ENCODE assay signal across 20 mouse cellular contexts in the genomic region with DNA sequence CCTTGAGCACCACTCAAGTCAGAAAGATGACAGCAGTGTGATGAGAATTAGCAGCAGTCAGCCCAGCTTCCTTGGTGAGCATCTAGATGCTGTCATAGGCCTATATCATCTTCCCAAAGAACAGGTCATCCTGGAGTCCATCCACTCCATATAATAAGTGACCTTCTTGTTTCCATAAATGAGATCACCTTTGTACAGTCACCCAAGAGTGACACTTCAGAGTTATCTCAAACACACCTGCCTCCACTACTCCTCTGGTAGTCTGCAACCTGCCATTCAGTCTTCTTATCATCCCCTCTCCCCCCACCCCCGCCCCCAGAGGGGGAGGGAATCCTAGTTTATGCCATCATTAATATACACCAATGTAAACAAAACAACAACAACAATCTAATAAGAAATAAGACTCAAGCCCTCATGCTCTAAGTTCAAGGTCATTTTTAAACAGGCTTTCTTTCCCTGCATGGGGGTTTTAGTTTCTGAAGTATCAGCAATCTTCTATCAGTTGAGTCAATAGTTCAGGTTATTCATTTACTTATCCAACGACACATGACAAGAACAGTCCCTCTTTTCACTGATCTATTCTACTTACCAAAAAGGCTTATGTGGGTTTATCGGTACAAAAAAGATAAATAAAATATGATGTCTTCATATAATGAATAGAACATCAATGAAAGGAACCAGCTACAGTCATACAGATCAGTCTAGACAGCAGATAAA.
A peak's percentile ranks its signal among the peaks of the same experiment; 100 is the strongest.
DNase-seq lines count a peak whose midpoint lies in the region; ATAC-seq and TF ChIP-seq lines count a peak whose summit lies in the region.
"Had no signal": no experiment of that assay in that cellular context is flagged by ENCODE, and none has a peak within 500 bp of the region (broad histone marks: within the 10 kb centered on the region; RNA-seq: fewer than 3 reads in every experiment).

No protein-coding gene starts in this region.

- H3K4me3 ChIP-seq in intestine, embryonic 15.5 days (replicated peaks) = no peak overlapping the region
- H3K4me3 ChIP-seq in intestine, postnatal 0 days (ENCODE audit: low read depth, low read length) = no peak overlapping the region
- no peak overlapping the region for H3K4me3 ChIP-seq in forebrain, embryonic 13.5 days
- H3K4me3 ChIP-seq: embryonic facial prominence, embryonic 10.5 days; embryonic facial prominence, embryonic 12.5 days; forebrain, embryonic 10.5 days; forebrain, embryonic 12.5 days; forebrain, embryonic 15.5 days had no signal

- no peak overlapping the region for H3K4me2 ChIP-seq in intestine, embryonic 15.5 days (replicated peaks)
- H3K4me2 ChIP-seq in intestine, postnatal 0 days (replicated peaks; ENCODE audit: low read depth) = no peak overlapping the region
- no peak overlapping the region for H3K4me2 ChIP-seq in forebrain, embryonic 13.5 days
- H3K4me2 ChIP-seq: embryonic facial prominence, embryonic 12.5 days; forebrain, embryonic 12.5 days; forebrain, embryonic 15.5 days had no signal

- H3K9me3 ChIP-seq in intestine, embryonic 15.5 days = no peaks in the 10 kb centered on the region
- no peaks in the 10 kb centered on the region for H3K9me3 ChIP-seq in intestine, postnatal 0 days (ENCODE audit: control insufficient read depth)
- no peaks in the 10 kb centered on the region for H3K9me3 ChIP-seq in forebrain, embryonic 13.5 days (replicated peaks)
- H3K9me3 ChIP-seq: embryonic facial prominence, embryonic 10.5 days; embryonic facial prominence, embryonic 12.5 days; forebrain, embryonic 10.5 days; forebrain, embryonic 12.5 days; forebrain, embryonic 15.5 days had no signal

- TF ChIP-seq CTCF in intestine, postnatal 0 days (IDR thresholded peaks at IDR 0.05; ENCODE audit: low read depth) = no peak

- H3K36me3 ChIP-seq in intestine, embryonic 15.5 days = no peaks in the 10 kb centered on the region
- no peaks in the 10 kb centered on the region for H3K36me3 ChIP-seq in intestine, postnatal 0 days (ENCODE audit: control insufficient read depth, insufficient read depth)
- H3K36me3 ChIP-seq in forebrain, embryonic 13.5 days (ENCODE audit: poor library complexity, severe bottlenecking) = no peaks in the 10 kb centered on the region
- H3K36me3 ChIP-seq: embryonic facial prominence, embryonic 10.5 days; embryonic facial prominence, embryonic 12.5 days; forebrain, embryonic 10.5 days; forebrain, embryonic 12.5 days; forebrain, embryonic 15.5 days had no signal

- ATAC-seq in intestine, embryonic 15.5 days = peak; percentile 95
- ATAC-seq in intestine, postnatal 0 days = peak; percentile 83
- ATAC-seq in forebrain, embryonic 13.5 days = no peak
- ATAC-seq: forebrain, embryonic 15.5 days; forebrain, postnatal 0 days had no signal

- WGBS in intestine, embryonic 15.5 days = 65% methylated on average over 3 of the region's 3 CpGs
- 32% methylated on average over 3 of the region's 3 CpGs for WGBS in intestine, postnatal 0 days
- 86% methylated on average over 3 of the region's 3 CpGs for WGBS in forebrain, embryonic 13.5 days

- no peaks in the 10 kb centered on the region for H3K27me3 ChIP-seq in intestine, embryonic 15.5 days (replicated peaks)
- no peaks in the 10 kb centered on the region for H3K27me3 ChIP-seq in intestine, postnatal 0 days (replicated peaks; ENCODE audit: control insufficient read depth, insufficient read depth, low read length)
- H3K27me3 ChIP-seq in forebrain, embryonic 13.5 days = no peaks in the 10 kb centered on the region
- H3K27me3 ChIP-seq: embryonic facial prominence, embryonic 12.5 days; forebrain, embryonic 12.5 days; forebrain, embryonic 15.5 days had no signal

- no peak overlapping the region for H3K9ac ChIP-seq in intestine, embryonic 15.5 days
- no peak overlapping the region for H3K9ac ChIP-seq in intestine, postnatal 0 days (ENCODE audit: low read depth, low read length)
- H3K9ac ChIP-seq in forebrain, embryonic 13.5 days = no peak overlapping the region
- H3K9ac ChIP-seq: embryonic facial prominence, embryonic 12.5 days; forebrain, embryonic 12.5 days; forebrain, embryonic 15.5 days; forebrain, postnatal 0 days had no signal

- no peak overlapping the region for H3K27ac ChIP-seq in intestine, embryonic 15.5 days
- H3K27ac ChIP-seq in intestine, postnatal 0 days (ENCODE audit: low read depth, low read length) = peak overlapping the region; percentile 41; the same call in 1 of the 2 replicates
- no peak overlapping the region for H3K27ac ChIP-seq in forebrain, embryonic 13.5 days
- H3K27ac ChIP-seq: embryonic facial prominence, embryonic 10.5 days; embryonic facial prominence, embryonic 12.5 days; forebrain, embryonic 10.5 days; forebrain, embryonic 12.5 days; forebrain, embryonic 15.5 days had no signal

- DNase-seq in yolk sac, embryonic 10.5 days (ENCODE audit: low spot score) = peak; percentile 21
- DNase-seq in lung, postnatal 4 days = no peak
- DNase-seq in layer of hippocampus, adult 8-10 months (ENCODE audit: low spot score in 2 of 2) = no peak
- DNase-seq: adrenal gland, adult 2 months; adrenal gland, postnatal 10 days; adrenal gland, postnatal 25 days; cerebellum, adult 11 months; cerebellum, adult 2 months; cerebellum, adult 9-10 months; cerebellum, postnatal 10 days; cerebellum, postnatal 25 days; forebrain, postnatal 0 days had no signal

- H3K4me1 ChIP-seq in intestine, embryonic 15.5 days (replicated peaks) = no peaks in the 10 kb centered on the region
- H3K4me1 ChIP-seq in intestine, postnatal 0 days (replicated peaks; ENCODE audit: control insufficient read depth, insufficient read depth, low read length) = no peaks in the 10 kb centered on the region
- H3K4me1 ChIP-seq in forebrain, embryonic 13.5 days = no peaks in the 10 kb centered on the region
- H3K4me1 ChIP-seq: forebrain, embryonic 12.5 days; forebrain, embryonic 15.5 days had no signal
